Mouse (Mus musculus) mouse embryonic stem cell (cell line): ENCODE measurements around the gene U2af1l4.

Source experiments
- in situ Hi-C, 2 experiments: fragments of 300-500 bp; cut with MboI; formaldehyde crosslinking; loops; 1 replicate in 1 of 2; 3 replicates in 1 of 2; pipeline ENCODE4 v1.14.3; 2019 to 2020; ENCODE audit warnings: low sequenced_read_pairs in 2 of 2, low pct_unique_long_range_greater_than_20kb in 1 of 2, mixed read lengths in 1 of 2; ENCODE audit not compliant: unreplicated experiment in 1 of 2

Gene U2af1l4

DNA sequence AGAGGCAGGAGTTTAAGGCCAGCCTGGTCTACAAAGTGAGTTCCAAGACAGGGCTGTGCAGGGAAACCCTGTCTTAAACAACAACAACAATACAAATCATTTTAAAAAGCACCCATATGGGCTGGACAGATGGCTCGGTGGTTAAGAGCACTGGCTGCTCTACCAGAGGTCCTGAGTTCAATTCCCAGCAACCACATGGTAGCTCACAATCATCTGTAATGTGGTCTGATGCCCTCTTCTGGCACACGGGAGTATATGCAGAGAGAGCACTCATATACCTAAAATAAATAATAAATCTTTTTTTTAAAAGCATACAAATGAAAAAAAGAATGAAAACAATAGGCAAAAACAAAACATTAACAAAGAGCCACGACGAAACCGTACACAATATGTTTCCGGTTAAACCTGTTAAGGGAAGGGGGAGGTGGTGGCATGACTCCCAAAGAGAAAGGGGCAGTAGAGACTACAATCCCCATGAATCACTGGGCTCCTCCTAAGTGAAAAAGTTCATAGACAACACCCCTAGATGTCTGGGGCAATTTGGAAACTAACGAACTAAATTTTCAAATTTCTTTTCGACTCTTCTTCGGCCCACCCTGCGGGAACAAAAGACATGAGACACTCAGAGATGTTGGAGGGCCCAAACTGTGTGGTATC, 11.5 kb upstream of the U2af1l4 start:
- in situ Hi-C loops = no loop called here

GRCm38 (mm10) chr7:30552102-30553020, 10.7 kb upstream of the U2af1l4 start, which contains the start of the genes Hspb6 and Proser3:
Gene Hspb6, plus strand, starts transcription at chr7:30552178.
Gene Proser3, minus strand, starts transcription at chr7:30552299.
- in situ Hi-C loops = no loop called here

GRCm38 (mm10) chr7:30553021-30553589, 10.0 kb upstream of the U2af1l4 start:
- in situ Hi-C loops = no loop called here

DNA sequence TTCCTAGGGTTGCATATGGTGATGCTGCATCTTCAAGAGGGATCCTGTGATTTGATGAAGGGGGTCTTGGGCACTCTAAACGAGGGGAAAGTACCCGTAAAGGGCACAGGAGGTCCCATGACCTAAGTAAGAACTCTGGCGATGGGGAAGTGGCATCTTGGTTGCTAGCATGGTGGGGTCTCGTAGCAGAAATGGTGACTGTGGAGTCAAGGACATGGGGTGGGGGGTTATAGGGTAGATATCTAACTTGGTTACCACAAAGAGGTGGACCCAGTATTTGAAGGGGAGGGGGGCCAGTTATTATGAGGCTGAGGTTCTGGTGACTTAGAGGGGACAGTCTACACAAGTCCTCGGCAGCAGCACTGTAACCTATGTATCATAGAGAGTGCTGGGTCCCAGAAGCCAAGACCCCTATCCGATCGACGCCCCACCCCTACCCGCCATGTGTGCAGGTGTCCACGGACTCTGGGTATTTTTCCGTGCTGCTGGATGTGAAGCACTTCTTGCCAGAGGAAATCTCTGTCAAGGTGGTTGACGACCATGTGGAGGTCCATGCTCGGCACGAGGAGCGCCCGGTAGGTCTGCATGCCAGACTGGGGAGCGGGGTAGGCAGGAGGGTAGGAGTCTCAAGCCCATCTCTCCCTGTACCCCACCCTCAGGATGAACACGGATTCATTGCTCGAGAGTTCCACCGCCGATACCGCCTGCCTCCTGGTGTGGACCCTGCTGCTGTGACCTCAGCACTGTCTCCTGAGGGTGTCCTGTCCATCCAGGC, 9.1 kb upstream of the U2af1l4 start:
- in situ Hi-C loops = no loop called here

GRCm38 (mm10) chr7:30556894-30557536, 6.1 kb upstream of the U2af1l4 start:
- in situ Hi-C loops = no loop called here

DNA sequence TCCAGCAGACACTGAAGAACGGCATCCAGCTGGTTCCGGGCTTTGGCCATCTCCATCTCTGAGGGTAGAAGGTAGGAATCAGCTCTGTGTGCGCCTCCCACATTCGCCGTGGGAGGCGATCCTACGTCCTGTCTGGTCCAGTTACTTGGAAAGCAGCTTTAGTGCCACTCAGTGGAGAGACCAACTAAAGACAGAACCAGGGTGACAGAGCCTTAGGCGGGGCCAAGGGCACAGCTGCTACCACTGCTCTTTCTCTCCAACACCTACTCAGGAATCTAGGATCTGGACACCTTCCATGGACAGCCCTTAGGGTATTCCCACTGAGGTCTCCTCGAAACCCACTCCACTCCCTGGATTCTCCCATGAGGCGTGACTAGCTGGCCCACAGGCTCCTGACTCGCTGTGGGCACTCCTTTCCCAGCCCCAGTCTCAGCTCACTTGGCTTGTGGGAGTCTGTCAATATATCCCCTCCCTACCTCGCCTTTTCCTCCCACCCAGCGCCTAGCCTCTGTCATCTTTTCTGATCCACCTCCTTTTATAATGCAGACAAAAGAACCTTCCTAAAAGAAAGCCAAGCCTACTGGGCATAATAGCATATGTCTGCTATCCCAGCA, 5.1 kb upstream of the U2af1l4 start:
- in situ Hi-C loops = no loop called here

- in situ Hi-C loops = no loop called here
Observed at GRCm38 (mm10) chr7:30558656-30559442, 4.3 kb upstream of the U2af1l4 start.

DNA sequence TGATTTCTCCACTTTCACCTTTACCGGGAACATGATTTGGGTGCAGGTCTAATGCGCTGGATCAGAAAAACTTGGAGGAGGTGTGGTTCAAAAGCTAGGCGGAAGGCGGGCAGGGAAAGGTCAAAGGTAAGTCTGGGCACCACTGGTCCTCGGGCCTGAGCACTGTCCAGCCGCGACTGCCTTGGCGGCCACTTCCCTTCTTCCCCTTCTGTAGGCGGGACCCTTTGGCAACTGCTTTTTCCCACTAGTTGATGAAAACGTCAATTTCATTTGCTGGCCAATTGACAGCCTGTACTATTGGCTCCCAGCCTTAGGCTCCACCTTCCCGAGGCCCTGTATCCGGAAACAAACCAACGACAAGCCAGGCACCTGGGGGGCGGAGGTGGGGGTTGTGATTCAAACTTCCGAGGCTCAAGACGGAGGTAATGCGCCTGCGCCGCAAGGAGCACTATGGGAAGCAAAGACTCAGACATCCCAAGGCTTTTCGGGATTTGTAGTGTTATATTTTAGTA, 3.6 kb upstream of the U2af1l4 start, which contains the start of gene Lin37:
Gene Lin37, minus strand, starts transcription at position 396 of the 512 bp plus-strand sequence.
- in situ Hi-C loops = no loop called here

DNA sequence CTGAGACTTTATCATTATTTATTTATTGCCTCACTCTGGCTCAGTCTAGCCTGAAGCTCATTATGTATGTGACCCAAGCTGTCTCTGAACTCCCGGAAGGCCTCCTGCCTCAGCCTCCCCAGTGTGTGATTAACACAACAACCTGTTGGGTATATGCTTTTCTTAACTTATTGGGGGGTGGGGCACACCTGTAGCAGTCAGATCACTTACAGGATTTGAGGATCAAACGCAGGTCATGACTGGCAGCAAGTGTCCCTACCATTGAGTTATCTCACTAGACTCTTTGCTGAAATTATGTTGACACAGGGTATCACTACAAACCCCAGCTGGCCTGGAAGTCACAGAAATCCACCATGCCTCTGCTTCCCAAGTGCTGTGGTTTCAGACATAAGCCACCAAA, 2.8 kb upstream of the U2af1l4 start:
- in situ Hi-C loops = no loop called here

GRCm38 (mm10) chr7:30562526-30563116, 480 bp upstream of the U2af1l4 start:
- in situ Hi-C loops = no loop called here

DNA sequence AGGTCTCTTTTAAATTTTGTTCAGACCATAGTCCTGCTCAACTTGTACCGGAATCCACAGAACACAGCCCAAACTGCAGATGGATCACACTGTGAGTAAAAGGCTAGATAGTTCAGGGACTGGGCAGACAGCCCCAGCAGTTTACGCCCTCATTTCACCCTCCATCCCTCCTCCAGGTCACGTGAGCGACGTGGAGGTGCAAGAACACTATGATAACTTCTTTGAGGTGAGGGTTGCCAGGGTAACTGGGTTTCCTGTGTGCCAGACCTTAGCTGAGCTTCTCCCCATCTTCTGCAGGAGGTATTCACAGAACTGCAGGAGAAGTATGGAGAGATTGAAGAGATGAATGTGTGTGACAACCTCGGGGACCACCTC, 792 bp downstream of the U2af1l4 start:
- in situ Hi-C loops = no loop called here

GRCm38 (mm10) chr7:30564970-30565571, 2.0 kb downstream of the U2af1l4 start, which contains the start of gene Igflr1:
Gene Igflr1, plus strand, starts transcription at chr7:30565427.
- in situ Hi-C loops = no loop called here

DNA sequence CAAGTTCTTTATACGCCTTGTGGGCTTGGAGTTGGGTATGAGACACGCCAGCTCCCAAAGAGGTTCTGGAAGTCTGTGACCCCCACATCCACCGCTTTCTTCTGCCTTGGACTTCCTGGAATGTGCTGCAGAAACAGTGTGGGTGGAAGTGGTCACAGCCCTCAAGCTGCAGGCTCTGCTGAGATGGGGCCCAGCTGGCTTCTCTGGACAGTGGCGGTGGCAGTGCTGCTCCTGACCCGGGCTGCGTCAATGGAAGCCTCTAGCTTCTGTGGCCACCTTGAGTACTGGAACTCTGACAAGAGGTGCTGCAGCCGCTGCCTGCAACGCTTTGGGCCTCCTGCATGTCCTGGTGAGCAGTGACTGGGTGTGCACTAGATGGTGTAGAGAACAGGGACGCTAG, 2.9 kb downstream of the U2af1l4 start:
- in situ Hi-C loops = no loop called here

GRCm38 (mm10) chr7:30567555-30567954, 4.5 kb downstream of the U2af1l4 start:
- in situ Hi-C loops = no loop called here

- in situ Hi-C loops = no loop called here
Observed at GRCm38 (mm10) chr7:30572389-30572788, 9.3 kb downstream of the U2af1l4 start.

- in situ Hi-C loops = no loop called here
Observed at GRCm38 (mm10) chr7:30572969-30573368, 9.9 kb downstream of the U2af1l4 start.
